ENCODE assay signal across 18 mouse cellular contexts in genomic region chr8:26854557-26855238, GRCm38 (mm10).
DNase-seq lines count a peak whose midpoint lies in the region; ATAC-seq and TF ChIP-seq lines count a peak whose summit lies in the region.
"Had no signal": no experiment of that assay in that cellular context is flagged by ENCODE, and none has a peak within 500 bp of the region (broad histone marks: within the 10 kb centered on the region; RNA-seq: fewer than 3 reads in every experiment).

No protein-coding gene starts in this region.

- TF ChIP-seq CTCF in liver, postnatal 0 days (IDR thresholded peaks at IDR 0.05; ENCODE audit: low read depth): no peak

- peaks cover 2% of the 10 kb centered on the region; the same call in 1 of the 2 replicates for H3K4me1 ChIP-seq in liver, embryonic 12.5 days
- peaks cover 4% of the 10 kb centered on the region; the same call in 1 of the 2 replicates for H3K4me1 ChIP-seq in liver, postnatal 0 days (ENCODE audit: insufficient read depth)
- peaks cover 17% of the 10 kb centered on the region; the same call in 1 of the 2 replicates for H3K4me1 ChIP-seq in embryonic facial prominence, embryonic 15.5 days
- H3K4me1 ChIP-seq in stomach, embryonic 14.5 days (ENCODE audit: control insufficient read depth, insufficient read depth, low read length): peaks cover 21% of the 10 kb centered on the region
- H3K4me1 ChIP-seq in midbrain, embryonic 13.5 days (replicated peaks): no peaks in the 10 kb centered on the region

- peak; percentile 40; the same call in 1 of the 2 replicates for ATAC-seq in liver, embryonic 12.5 days
- ATAC-seq in liver, postnatal 0 days: no peak
- peak; percentile 32; the same call in 1 of the 2 replicates for ATAC-seq in common myeloid progenitor, adult 5-6 weeks (replicated peaks; ENCODE audit: low read depth, poor library complexity, severe bottlenecking)
- peak; percentile 26; the same call in 1 of the 2 replicates for ATAC-seq in embryonic facial prominence, embryonic 15.5 days (ENCODE audit: insufficient number of reproducible peaks, low FRiP score, low TSS enrichment, low read depth)
- peak; percentile 78 for ATAC-seq in stomach, embryonic 14.5 days (ENCODE audit: insufficient number of reproducible peaks, insufficient read depth, low FRiP score, low read depth)
- no peak for ATAC-seq in midbrain, embryonic 13.5 days
- no peak for ATAC-seq in monocyte, adult 5-6 weeks (replicated peaks; ENCODE audit: insufficient number of reproducible peaks, low FRiP score, low TSS enrichment, poor library complexity, severe bottlenecking)
- ATAC-seq: forebrain, postnatal 0 days; hindbrain, postnatal 0 days; midbrain, embryonic 16.5 days had no signal

- H3K36me3 ChIP-seq in liver, embryonic 12.5 days: no peaks in the 10 kb centered on the region
- H3K36me3 ChIP-seq in liver, postnatal 0 days (replicated peaks; ENCODE audit: insufficient read depth, low read length): no peaks in the 10 kb centered on the region
- H3K36me3 ChIP-seq in embryonic facial prominence, embryonic 15.5 days: no peaks in the 10 kb centered on the region
- no peaks in the 10 kb centered on the region for H3K36me3 ChIP-seq in stomach, embryonic 14.5 days (ENCODE audit: control insufficient read depth, insufficient read depth, low read length)
- no peaks in the 10 kb centered on the region for H3K36me3 ChIP-seq in midbrain, embryonic 13.5 days
- H3K36me3 ChIP-seq: hindbrain, embryonic 10.5 days; limb, embryonic 15.5 days had no signal

- no peak for TF ChIP-seq EP300 in liver, postnatal 0 days (IDR thresholded peaks at IDR 0.05; ENCODE audit: low read depth)

- no peak overlapping the region for H3K4me2 ChIP-seq in liver, embryonic 12.5 days
- no peak overlapping the region for H3K4me2 ChIP-seq in liver, postnatal 0 days (ENCODE audit: low read depth, low read length)
- no peak overlapping the region for H3K4me2 ChIP-seq in embryonic facial prominence, embryonic 15.5 days (replicated peaks)
- H3K4me2 ChIP-seq in stomach, embryonic 14.5 days (replicated peaks; ENCODE audit: low read depth, low read length): no peak overlapping the region
- no peak overlapping the region for H3K4me2 ChIP-seq in midbrain, embryonic 13.5 days (replicated peaks)
- H3K4me2 ChIP-seq: limb, embryonic 15.5 days had no signal

- H3K27ac ChIP-seq in liver, embryonic 12.5 days: no peak overlapping the region
- H3K27ac ChIP-seq in liver, postnatal 0 days (ENCODE audit: low read depth): no peak overlapping the region
- H3K27ac ChIP-seq in embryonic facial prominence, embryonic 15.5 days (replicated peaks): no peak overlapping the region
- H3K27ac ChIP-seq in stomach, embryonic 14.5 days (ENCODE audit: low read length): no peak overlapping the region
- no peak overlapping the region for H3K27ac ChIP-seq in midbrain, embryonic 13.5 days
- H3K27ac ChIP-seq: hindbrain, embryonic 10.5 days; hindbrain, postnatal 0 days; limb, embryonic 15.5 days had no signal

- no peak for DNase-seq in liver, postnatal 0 days
- DNase-seq: cerebellum, adult 2 months; forebrain, postnatal 0 days; kidney, adult 8-10 months; kidney, postnatal 4 days; lung, postnatal 10 days; right cerebral cortex, postnatal 25 days; thymus, postnatal 4 days had no signal

- no peak overlapping the region for H3K9ac ChIP-seq in liver, embryonic 12.5 days
- no peak overlapping the region for H3K9ac ChIP-seq in liver, postnatal 0 days (replicated peaks)
- no peak overlapping the region for H3K9ac ChIP-seq in embryonic facial prominence, embryonic 15.5 days
- no peak overlapping the region for H3K9ac ChIP-seq in stomach, embryonic 14.5 days (replicated peaks; ENCODE audit: low read depth, low read length)
- H3K9ac ChIP-seq in midbrain, embryonic 13.5 days (replicated peaks): no peak overlapping the region
- H3K9ac ChIP-seq: forebrain, postnatal 0 days; limb, embryonic 15.5 days had no signal

- H3K27me3 ChIP-seq in liver, embryonic 12.5 days (replicated peaks): no peaks in the 10 kb centered on the region
- no peaks in the 10 kb centered on the region for H3K27me3 ChIP-seq in liver, postnatal 0 days (ENCODE audit: insufficient read depth, low read length)
- H3K27me3 ChIP-seq in embryonic facial prominence, embryonic 15.5 days: no peaks in the 10 kb centered on the region
- H3K27me3 ChIP-seq in stomach, embryonic 14.5 days (ENCODE audit: control insufficient read depth, insufficient read depth, low read length): no peaks in the 10 kb centered on the region
- H3K27me3 ChIP-seq in midbrain, embryonic 13.5 days: no peaks in the 10 kb centered on the region

- H3K4me3 ChIP-seq in liver, embryonic 12.5 days: no peak overlapping the region
- H3K4me3 ChIP-seq in liver, postnatal 0 days (ENCODE audit: low read depth, low read length): no peak overlapping the region
- no peak overlapping the region for H3K4me3 ChIP-seq in embryonic facial prominence, embryonic 15.5 days (replicated peaks)
- no peak overlapping the region for H3K4me3 ChIP-seq in stomach, embryonic 14.5 days (ENCODE audit: low read depth, low read length)
- H3K4me3 ChIP-seq in midbrain, embryonic 13.5 days (replicated peaks): no peak overlapping the region
- H3K4me3 ChIP-seq: hindbrain, embryonic 10.5 days; limb, embryonic 15.5 days had no signal

- H3K9me3 ChIP-seq in liver, embryonic 12.5 days (replicated peaks): no peaks in the 10 kb centered on the region
- H3K9me3 ChIP-seq in liver, postnatal 0 days (ENCODE audit: low read length): no peaks in the 10 kb centered on the region
- no peaks in the 10 kb centered on the region for H3K9me3 ChIP-seq in embryonic facial prominence, embryonic 15.5 days (replicated peaks)
- no peaks in the 10 kb centered on the region for H3K9me3 ChIP-seq in stomach, embryonic 14.5 days (ENCODE audit: control insufficient read depth, low read depth, low read length)
- H3K9me3 ChIP-seq in midbrain, embryonic 13.5 days: no peaks in the 10 kb centered on the region
- H3K9me3 ChIP-seq: hindbrain, embryonic 10.5 days; limb, embryonic 15.5 days had no signal

- WGBS in liver, embryonic 12.5 days (ENCODE audit: insufficient replicate concordance): 56% methylated on average over 12 of the region's 12 CpGs
- 66% methylated on average over 12 of the region's 12 CpGs for WGBS in liver, postnatal 0 days (ENCODE audit: insufficient replicate concordance)
- WGBS in embryonic facial prominence, embryonic 15.5 days: 48% methylated on average over 12 of the region's 12 CpGs
- WGBS in stomach, embryonic 14.5 days: 39% methylated on average over 12 of the region's 12 CpGs
- WGBS in midbrain, embryonic 13.5 days: 81% methylated on average over 12 of the region's 12 CpGs

Comparison
In these comparisons a context has a peak if more than half of its experiments do, and no peak if none do; other contexts are left out.
1. ATAC-seq: peak in liver, embryonic 12.5 days (single experiment), common myeloid progenitor, adult 5-6 weeks (single experiment), embryonic facial prominence, embryonic 15.5 days (single experiment) and stomach, embryonic 14.5 days (single experiment); none in liver, postnatal 0 days (single experiment), midbrain, embryonic 13.5 days (single experiment) and monocyte, adult 5-6 weeks (single experiment).